Mouse (Mus musculus) olfactory bulb, adult 2 months (tissue): ENCODE results near the gene Mapk8ip1. TPM values are rescaled to one million over a fixed set of nuclear protein-coding genes. Genes with fewer than 3 reads are reported as not detected.

Experiments used
- H3K27ac ChIP-seq: fragments of 200-500 bp; 2 replicates; pipeline ENCODE4 v1.5.1; 2012; ENCODE audit warnings: low read depth, low read length; ENCODE audit not compliant: insufficient read depth
- H3K4me1 ChIP-seq: fragments of 200-500 bp; 2 replicates; pipeline ENCODE4 v1.6.1; 2012; ENCODE audit warnings: low read length; ENCODE audit not compliant: control insufficient read depth, insufficient read depth
- H3K4me3 ChIP-seq: fragments of 200-500 bp; 2 replicates; pipeline ENCODE4 v1.5.1; 2012; ENCODE audit warnings: mild to moderate bottlenecking, low read depth, low read length, moderate library complexity; ENCODE audit not compliant: insufficient read depth
- CTCF ChIP-seq: fragments of 200-500 bp; IDR thresholded peaks from 2 replicates; pipeline ENCODE4 v1.5.1; 2012; ENCODE audit warnings: low read depth, mild to moderate bottlenecking, low read length, moderate library complexity; ENCODE audit not compliant: insufficient read depth
- POLR2A ChIP-seq: fragments of 200-500 bp; IDR thresholded peaks from 2 replicates; pipeline ENCODE4 v1.6.1; 2012; ENCODE audit warnings: mild to moderate bottlenecking, low read depth, low read length, moderate library complexity; ENCODE audit not compliant: insufficient read depth
- WGBS: fragments of 180-500 bp; shearing (Covaris S2); methylation state at CpG from one replicate; pipeline ENCODE4 v1.1.7; 2018; 5-methylcytosine and 5-hydroxymethylcytosine counted together
- polyA plus RNA-seq: library from polyadenylated mRNA; stranded (reverse); fragments of >200 nt; gene quantifications from 2 replicates; pipeline ENCODE4 v1.2.4, GENCODE M21; 2012; ENCODE audit warnings: low replicate concordance; ENCODE audit not compliant: missing spikeins, insufficient read depth, insufficient read length

The Mapk8ip1 gene
- polyA plus RNA-seq, 1 experiment = not detected

- 29% methylated on average over 10 of the region's 10 CpGs for WGBS
- peaks cover 38% of the 10 kb centered on the region for H3K4me1 ChIP-seq
- H3K27ac ChIP-seq = no peak overlapping the region
- no peak overlapping the region for H3K4me3 ChIP-seq
- TF ChIP-seq CTCF (no peak), POLR2A (no peak)
Measured at GRCm38 (mm10) chr2:92371971-92372690, 28.9 kb downstream of the Mapk8ip1 start.

- no peak overlapping the region for H3K27ac ChIP-seq
- WGBS = 15% methylated on average over 45 of the region's 45 CpGs
- no peak for TF ChIP-seq CTCF
- TF ChIP-seq POLR2A = no peak
- peaks cover 33% of the 10 kb centered on the region for H3K4me1 ChIP-seq
- H3K4me3 ChIP-seq = peak overlapping the region; percentile 6; the same call in 1 of the 2 replicates
Measured at GRCm38 (mm10) chr2:92370821-92371805, 29.9 kb downstream of the Mapk8ip1 start.

GRCm38 (mm10) chr2:92370375-92370774 lies 30.7 kb downstream of the Mapk8ip1 start:
- H3K4me1 ChIP-seq = peaks cover 30% of the 10 kb centered on the region
- no peak for TF ChIP-seq CTCF
- TF ChIP-seq POLR2A = no peak
- 25% methylated on average over 19 of the region's 19 CpGs for WGBS
- H3K4me3 ChIP-seq = peak overlapping the region; percentile 6; the same call in 1 of the 2 replicates
- no peak overlapping the region for H3K27ac ChIP-seq

- TF ChIP-seq CTCF = no peak
- TF ChIP-seq POLR2A = no peak
- H3K27ac ChIP-seq = no peak overlapping the region
- 55% methylated on average over 20 of the region's 20 CpGs for WGBS
- no peak overlapping the region for H3K4me3 ChIP-seq
- peaks cover 23% of the 10 kb centered on the region for H3K4me1 ChIP-seq
Measured at GRCm38 (mm10) chr2:92367383-92368029, 33.6 kb downstream of the Mapk8ip1 start.

- H3K27ac ChIP-seq = no peak overlapping the region
- WGBS = 88% methylated on average over 10 of the region's 10 CpGs
- no peak for TF ChIP-seq CTCF
- TF ChIP-seq POLR2A = no peak
Measured at GRCm38 (mm10) chr2:92365568-92365967, 35.5 kb downstream of the Mapk8ip1 start.

GRCm38 (mm10) chr2:92364086-92364485 lies 37.0 kb downstream of the Mapk8ip1 start:
- Histone ChIP-seq H3K4me1 (peaks cover 4% of the 10 kb centered on the region; the same call in 1 of the 2 replicates), H3K4me3 (no peak overlapping the region), H3K27ac (no peak overlapping the region)
- WGBS = 92% methylated on average over 4 of the region's 4 CpGs
- TF ChIP-seq CTCF = no peak
- no peak for TF ChIP-seq POLR2A

More at GRCm38 (mm10) chr2:92365568-92365967, 35.5 kb downstream of the Mapk8ip1 start:
- H3K4me3 ChIP-seq = no peak overlapping the region
- H3K4me1 ChIP-seq = peaks cover 5% of the 10 kb centered on the region; the same call in 1 of the 2 replicates

GRCm38 (mm10) chr2:92362571-92363228 lies 38.4 kb downstream of the Mapk8ip1 start:
- Histone ChIP-seq H3K27ac (no peak overlapping the region), H3K4me1 (peaks cover 4% of the 10 kb centered on the region; the same call in 1 of the 2 replicates), H3K4me3 (no peak overlapping the region)
- 87% methylated on average over 6 of the region's 6 CpGs for WGBS
- no peak for TF ChIP-seq CTCF

- Histone ChIP-seq H3K4me3 (no peak overlapping the region), H3K27ac (no peak overlapping the region), H3K4me1 (peaks cover 4% of the 10 kb centered on the region; the same call in 1 of the 2 replicates)
- TF ChIP-seq POLR2A = no peak
- TF ChIP-seq CTCF = no peak
- WGBS = 72% methylated on average over 8 of the region's 8 CpGs
Measured at GRCm38 (mm10) chr2:92361795-92362194, 39.3 kb downstream of the Mapk8ip1 start.
